Mouse (Mus musculus): Measurements from ENCODE around the gene Foxp1. TPM values are rescaled to one million over a fixed set of nuclear protein-coding genes. Genes with fewer than 3 reads are reported as not detected.
A peak's percentile ranks its signal among the peaks of the same experiment; 100 is the strongest.

The Foxp1 gene
- polyA plus RNA-seq, 1 experiment from 2014 or later, result 52.4 TPM

- no peaks in the 10 kb centered on the region for H3K36me3 ChIP-seq (ENCODE audit: control insufficient read depth, insufficient read depth, low read length)
- 60% methylated on average over 8 of the region's 8 CpGs for WGBS
- no peak overlapping the region for H3K9ac ChIP-seq (replicated peaks; ENCODE audit: low read depth, low read length)
- H3K27ac ChIP-seq (ENCODE audit: low read depth, low read length), result no peak overlapping the region
- H3K9me3 ChIP-seq (ENCODE audit: control insufficient read depth, low read length), result no peaks in the 10 kb centered on the region
- no peaks in the 10 kb centered on the region for H3K27me3 ChIP-seq (ENCODE audit: control insufficient read depth, insufficient read depth, low read length)
- ATAC-seq (ENCODE audit: low read depth), result no peak
- H3K4me1 ChIP-seq (ENCODE audit: control insufficient read depth, insufficient read depth, low read length), result no peaks in the 10 kb centered on the region
- no peak overlapping the region for H3K4me3 ChIP-seq (ENCODE audit: low read depth, low read length)
- H3K4me2 ChIP-seq (ENCODE audit: low read depth, low read length), result no peak overlapping the region
Measured at GRCm38 (mm10) chr6:99167001-99167400, 355.5 kb downstream of the Foxp1 start.

- Histone ChIP-seq H3K4me2 (ENCODE audit: low read depth, low read length) (no peak overlapping the region), H3K4me1 (ENCODE audit: control insufficient read depth, insufficient read depth, low read length) (no peaks in the 10 kb centered on the region), H3K36me3 (ENCODE audit: control insufficient read depth, insufficient read depth, low read length) (no peaks in the 10 kb centered on the region), H3K9me3 (ENCODE audit: control insufficient read depth, low read length) (no peaks in the 10 kb centered on the region), H3K27me3 (ENCODE audit: control insufficient read depth, insufficient read depth, low read length) (no peaks in the 10 kb centered on the region), H3K9ac (replicated peaks; ENCODE audit: low read depth, low read length) (no peak overlapping the region), H3K27ac (ENCODE audit: low read depth, low read length) (no peak overlapping the region), H3K4me3 (ENCODE audit: low read depth, low read length) (no peak overlapping the region)
- 84% methylated on average over 4 of the region's 4 CpGs for WGBS
- ATAC-seq (ENCODE audit: low read depth), result no peak
Measured at GRCm38 (mm10) chr6:99166169-99166568, 356.4 kb downstream of the Foxp1 start.

- H3K27ac ChIP-seq (ENCODE audit: low read depth, low read length), result no peak overlapping the region
- no peaks in the 10 kb centered on the region for H3K36me3 ChIP-seq (ENCODE audit: control insufficient read depth, insufficient read depth, low read length)
- H3K4me3 ChIP-seq (ENCODE audit: low read depth, low read length), result no peak overlapping the region
- H3K9ac ChIP-seq (replicated peaks; ENCODE audit: low read depth, low read length), result no peak overlapping the region
- 84% methylated on average over 6 of the region's 6 CpGs for WGBS
- H3K4me1 ChIP-seq (ENCODE audit: control insufficient read depth, insufficient read depth, low read length), result no peaks in the 10 kb centered on the region
- H3K4me2 ChIP-seq (ENCODE audit: low read depth, low read length), result no peak overlapping the region
- no peak for ATAC-seq (ENCODE audit: low read depth)
- no peaks in the 10 kb centered on the region for H3K27me3 ChIP-seq (ENCODE audit: control insufficient read depth, insufficient read depth, low read length)
- no peaks in the 10 kb centered on the region for H3K9me3 ChIP-seq (ENCODE audit: control insufficient read depth, low read length)
Measured at GRCm38 (mm10) chr6:99164760-99165159, 357.8 kb downstream of the Foxp1 start.

GRCm38 (mm10) chr6:99162716-99163115, 359.8 kb downstream of the Foxp1 start:
- WGBS, result 91% methylated on average over 15 of the region's 15 CpGs
- no peaks in the 10 kb centered on the region for H3K27me3 ChIP-seq (ENCODE audit: control insufficient read depth, insufficient read depth, low read length)
- H3K4me2 ChIP-seq (ENCODE audit: low read depth, low read length), result no peak overlapping the region
- no peak overlapping the region for H3K9ac ChIP-seq (replicated peaks; ENCODE audit: low read depth, low read length)
- no peak overlapping the region for H3K27ac ChIP-seq (ENCODE audit: low read depth, low read length)
- no peak overlapping the region for H3K4me3 ChIP-seq (ENCODE audit: low read depth, low read length)
- no peaks in the 10 kb centered on the region for H3K9me3 ChIP-seq (ENCODE audit: control insufficient read depth, low read length)
- no peaks in the 10 kb centered on the region for H3K36me3 ChIP-seq (ENCODE audit: control insufficient read depth, insufficient read depth, low read length)
- no peak for ATAC-seq (ENCODE audit: low read depth)
- no peaks in the 10 kb centered on the region for H3K4me1 ChIP-seq (ENCODE audit: control insufficient read depth, insufficient read depth, low read length)

- 0 out of 2 replicates have a peak overlapping the region, but pooled peaks have one; percentile 0 for H3K4me2 ChIP-seq (ENCODE audit: low read depth, low read length)
- WGBS, result 41% methylated on average over 9 of the region's 9 CpGs
- H3K36me3 ChIP-seq (ENCODE audit: control insufficient read depth, insufficient read depth, low read length), result no peaks in the 10 kb centered on the region
- H3K9ac ChIP-seq (replicated peaks; ENCODE audit: low read depth, low read length), result no peak overlapping the region
- H3K4me1 ChIP-seq (ENCODE audit: control insufficient read depth, insufficient read depth, low read length), result no peaks in the 10 kb centered on the region
- no peak overlapping the region; the same call in 1 of the 2 replicates for H3K27ac ChIP-seq (ENCODE audit: low read depth, low read length)
- no peaks in the 10 kb centered on the region for H3K9me3 ChIP-seq (ENCODE audit: control insufficient read depth, low read length)
- ATAC-seq (ENCODE audit: low read depth), result no peak
- no peaks in the 10 kb centered on the region for H3K27me3 ChIP-seq (ENCODE audit: control insufficient read depth, insufficient read depth, low read length)
- H3K4me3 ChIP-seq (ENCODE audit: low read depth, low read length), result no peak overlapping the region
Measured at GRCm38 (mm10) chr6:99160348-99160693, 362.2 kb downstream of the Foxp1 start.

GRCm38 (mm10) chr6:99159452-99160347, 362.8 kb downstream of the Foxp1 start:
- 25% methylated on average over 23 of the region's 23 CpGs for WGBS
- Histone ChIP-seq H3K27me3 (ENCODE audit: control insufficient read depth, insufficient read depth, low read length) (no peaks in the 10 kb centered on the region), H3K4me3 (ENCODE audit: low read depth, low read length) (no peak overlapping the region), H3K9ac (replicated peaks; ENCODE audit: low read depth, low read length) (no peak overlapping the region), H3K4me1 (ENCODE audit: control insufficient read depth, insufficient read depth, low read length) (no peaks in the 10 kb centered on the region), H3K9me3 (ENCODE audit: control insufficient read depth, low read length) (no peaks in the 10 kb centered on the region), H3K4me2 (ENCODE audit: low read depth, low read length) (peak overlapping the region; percentile 0; the same call in 1 of the 2 replicates), H3K27ac (ENCODE audit: low read depth, low read length) (no peak overlapping the region; the same call in 1 of the 2 replicates), H3K36me3 (ENCODE audit: control insufficient read depth, insufficient read depth, low read length) (no peaks in the 10 kb centered on the region)
- ATAC-seq (ENCODE audit: low read depth), result peak; percentile 77; the same call in 1 of the 2 replicates

GRCm38 (mm10) chr6:99153682-99154081, 368.8 kb downstream of the Foxp1 start:
- no peaks in the 10 kb centered on the region for H3K9me3 ChIP-seq (ENCODE audit: control insufficient read depth, low read length)
- no peak overlapping the region for H3K27ac ChIP-seq (ENCODE audit: low read depth, low read length)
- no peak for ATAC-seq (ENCODE audit: low read depth)
- WGBS, result 95% methylated on average over 4 of the region's 4 CpGs
- no peak overlapping the region for H3K4me3 ChIP-seq (ENCODE audit: low read depth, low read length)
- H3K27me3 ChIP-seq (ENCODE audit: control insufficient read depth, insufficient read depth, low read length), result no peaks in the 10 kb centered on the region
- no peak overlapping the region for H3K4me2 ChIP-seq (ENCODE audit: low read depth, low read length)
- H3K36me3 ChIP-seq (ENCODE audit: control insufficient read depth, insufficient read depth, low read length), result no peaks in the 10 kb centered on the region
- no peaks in the 10 kb centered on the region for H3K4me1 ChIP-seq (ENCODE audit: control insufficient read depth, insufficient read depth, low read length)
- no peak overlapping the region for H3K9ac ChIP-seq (replicated peaks; ENCODE audit: low read depth, low read length)

- WGBS, result 88% methylated on average over 7 of the region's 7 CpGs
- no peak overlapping the region for H3K9ac ChIP-seq (replicated peaks; ENCODE audit: low read depth, low read length)
- no peak overlapping the region for H3K4me2 ChIP-seq (ENCODE audit: low read depth, low read length)
- no peak overlapping the region for H3K4me3 ChIP-seq (ENCODE audit: low read depth, low read length)
- no peaks in the 10 kb centered on the region for H3K36me3 ChIP-seq (ENCODE audit: control insufficient read depth, insufficient read depth, low read length)
- no peaks in the 10 kb centered on the region for H3K27me3 ChIP-seq (ENCODE audit: control insufficient read depth, insufficient read depth, low read length)
- ATAC-seq (ENCODE audit: low read depth), result no peak
- H3K4me1 ChIP-seq (ENCODE audit: control insufficient read depth, insufficient read depth, low read length), result no peaks in the 10 kb centered on the region
- H3K27ac ChIP-seq (ENCODE audit: low read depth, low read length), result no peak overlapping the region
- no peaks in the 10 kb centered on the region for H3K9me3 ChIP-seq (ENCODE audit: control insufficient read depth, low read length)
Measured at GRCm38 (mm10) chr6:99146400-99146905, 376.1 kb downstream of the Foxp1 start.

- no peak for ATAC-seq (ENCODE audit: low read depth)
- Histone ChIP-seq H3K36me3 (ENCODE audit: control insufficient read depth, insufficient read depth, low read length) (no peaks in the 10 kb centered on the region), H3K9ac (replicated peaks; ENCODE audit: low read depth, low read length) (no peak overlapping the region), H3K4me3 (ENCODE audit: low read depth, low read length) (no peak overlapping the region), H3K9me3 (ENCODE audit: control insufficient read depth, low read length) (no peaks in the 10 kb centered on the region), H3K4me2 (ENCODE audit: low read depth, low read length) (no peak overlapping the region), H3K4me1 (ENCODE audit: control insufficient read depth, insufficient read depth, low read length) (no peaks in the 10 kb centered on the region), H3K27me3 (ENCODE audit: control insufficient read depth, insufficient read depth, low read length) (no peaks in the 10 kb centered on the region), H3K27ac (ENCODE audit: low read depth, low read length) (no peak overlapping the region)
- WGBS, result 85% methylated on average over 7 of the region's 7 CpGs
Measured at GRCm38 (mm10) chr6:99145033-99145432, 377.5 kb downstream of the Foxp1 start.
